Mouse (Mus musculus) olfactory bulb, adult 2 months (tissue): ENCODE results near the gene Mrps24. TPM values are rescaled to one million over a fixed set of nuclear protein-coding genes. Genes with fewer than 3 reads are reported as not detected.
A peak's percentile ranks its signal among the peaks of the same experiment; 100 is the strongest.

Source experiments
- H3K27ac ChIP-seq: fragments of 200-500 bp; 2 replicates; pipeline ENCODE4 v1.5.1; 2012; ENCODE audit warnings: low read depth, low read length; ENCODE audit not compliant: insufficient read depth
- H3K4me1 ChIP-seq: fragments of 200-500 bp; 2 replicates; pipeline ENCODE4 v1.6.1; 2012; ENCODE audit warnings: low read length; ENCODE audit not compliant: control insufficient read depth, insufficient read depth
- H3K4me3 ChIP-seq: fragments of 200-500 bp; 2 replicates; pipeline ENCODE4 v1.5.1; 2012; ENCODE audit warnings: mild to moderate bottlenecking, low read depth, low read length, moderate library complexity; ENCODE audit not compliant: insufficient read depth
- CTCF ChIP-seq: fragments of 200-500 bp; IDR thresholded peaks from 2 replicates; pipeline ENCODE4 v1.5.1; 2012; ENCODE audit warnings: low read depth, mild to moderate bottlenecking, low read length, moderate library complexity; ENCODE audit not compliant: insufficient read depth
- POLR2A ChIP-seq: fragments of 200-500 bp; IDR thresholded peaks from 2 replicates; pipeline ENCODE4 v1.6.1; 2012; ENCODE audit warnings: mild to moderate bottlenecking, low read depth, low read length, moderate library complexity; ENCODE audit not compliant: insufficient read depth
- WGBS: fragments of 180-500 bp; shearing (Covaris S2); methylation state at CpG from one replicate; pipeline ENCODE4 v1.1.7; 2018; 5-methylcytosine and 5-hydroxymethylcytosine counted together
- polyA plus RNA-seq: library from polyadenylated mRNA; stranded (reverse); fragments of >200 nt; gene quantifications from 2 replicates; pipeline ENCODE4 v1.2.4, GENCODE M21; 2012; ENCODE audit warnings: low replicate concordance; ENCODE audit not compliant: missing spikeins, insufficient read depth, insufficient read length

Gene Mrps24
- polyA plus RNA-seq, 1 experiment, result not detected

- H3K27ac ChIP-seq, result no peak overlapping the region
- H3K4me3 ChIP-seq, result no peak overlapping the region
- TF ChIP-seq POLR2A (no peak), CTCF (no peak)
- H3K4me1 ChIP-seq, result no peaks in the 10 kb centered on the region
- 89% methylated on average over 9 of the region's 9 CpGs for whole genome bisulfite sequencing
Measured at GRCm38 (mm10) chr11:5715179-5715578, 301 bp downstream of the Mrps24 start.

DNA sequence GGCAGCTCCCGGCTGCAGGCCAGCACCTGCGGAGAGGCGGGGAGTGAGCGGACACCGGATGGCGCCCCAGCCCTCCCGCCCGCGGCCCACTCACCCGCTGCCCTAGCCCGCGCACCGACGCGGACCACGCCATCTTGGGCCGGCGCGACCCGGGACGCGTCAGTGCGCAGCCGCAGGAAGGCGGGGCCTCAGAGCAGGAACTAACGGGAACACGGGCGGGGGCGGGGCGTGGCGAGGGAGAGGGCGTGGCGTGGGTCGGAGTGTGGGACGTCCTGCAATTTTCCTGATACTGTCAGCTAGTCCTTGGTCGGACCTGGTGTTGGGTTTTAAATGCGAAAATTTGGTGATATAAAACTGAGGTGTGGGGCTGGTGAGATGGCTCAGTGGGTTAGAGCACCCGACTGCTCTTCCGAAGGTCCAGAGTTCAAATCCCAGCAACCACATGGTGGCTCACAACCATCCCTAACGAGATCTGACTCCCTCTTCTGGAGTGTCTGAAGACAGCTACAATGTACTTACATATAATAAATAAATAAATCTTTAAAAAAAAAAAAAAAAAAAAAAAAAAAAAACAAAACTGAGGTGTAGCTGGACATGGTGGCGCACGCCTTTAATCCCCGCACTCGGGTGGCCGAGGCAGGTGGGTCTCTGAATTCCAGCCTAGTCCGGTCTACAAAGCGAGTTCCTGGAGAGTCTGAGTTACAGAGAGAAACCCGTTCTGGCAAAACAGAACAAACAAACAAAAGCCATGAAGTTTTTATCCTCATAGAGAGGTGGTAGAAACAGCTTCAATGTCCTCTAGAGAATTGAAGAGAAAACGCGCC lies 7.7 kb downstream of the Mrps24 start:
- TF ChIP-seq POLR2A (peak; percentile 82), CTCF (no peak)
- 18% methylated on average over 49 of the region's 50 CpGs for WGBS
- H3K4me3 ChIP-seq, result peak overlapping the region; percentile 91
- no peak overlapping the region for H3K27ac ChIP-seq
- peaks cover 6% of the 10 kb centered on the region for H3K4me1 ChIP-seq

GRCm38 (mm10) chr11:5706874-5707529 lies 8.5 kb downstream of the Mrps24 start:
- H3K4me1 ChIP-seq, result peaks cover 6% of the 10 kb centered on the region
- no peak overlapping the region for H3K27ac ChIP-seq
- TF ChIP-seq POLR2A (no peak), CTCF (no peak)
- peak overlapping the region; percentile 91 for H3K4me3 ChIP-seq
- WGBS, result under 1% methylated on average over 43 of the region's 43 CpGs

GRCm38 (mm10) chr11:5705972-5706371 lies 9.5 kb downstream of the Mrps24 start:
- no peak for TF ChIP-seq POLR2A
- no peak for TF ChIP-seq CTCF
- 90% methylated on average over 9 of the region's 9 CpGs for WGBS
- Histone ChIP-seq H3K4me1 (peaks cover 6% of the 10 kb centered on the region), H3K4me3 (no peak overlapping the region), H3K27ac (no peak overlapping the region)

DNA sequence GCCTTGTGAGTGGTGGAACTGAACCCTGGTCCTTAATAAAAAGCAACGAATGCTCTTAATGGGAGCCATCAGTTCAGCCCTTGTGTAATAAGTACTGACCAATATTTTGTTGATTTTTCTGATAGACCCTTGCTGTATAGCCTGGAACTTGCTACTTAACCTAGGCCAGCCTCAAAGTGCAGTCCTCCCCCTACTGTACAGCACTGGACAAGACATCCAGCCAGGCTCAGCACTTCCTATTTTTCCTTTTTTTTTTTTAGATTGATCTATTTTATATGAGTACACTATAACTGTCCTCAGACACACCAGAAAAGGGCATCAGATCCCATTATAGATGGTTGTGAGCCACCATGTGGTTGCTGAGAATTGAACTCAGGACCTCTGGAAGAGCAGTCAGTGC lies 12.1 kb downstream of the Mrps24 start:
- H3K4me3 ChIP-seq, result no peak overlapping the region
- 86% methylated on average over 1 of the region's 1 CpGs for WGBS
- H3K27ac ChIP-seq, result no peak overlapping the region
- peaks cover 6% of the 10 kb centered on the region for H3K4me1 ChIP-seq
- TF ChIP-seq CTCF (no peak), POLR2A (no peak)

- Histone ChIP-seq H3K27ac (no peak overlapping the region), H3K4me1 (peaks cover 6% of the 10 kb centered on the region), H3K4me3 (no peak overlapping the region)
- TF ChIP-seq POLR2A (no peak), CTCF (no peak)
- 88% methylated on average over 6 of the region's 6 CpGs for WGBS
Measured at GRCm38 (mm10) chr11:5702957-5703332, 12.5 kb downstream of the Mrps24 start.

- H3K4me3 ChIP-seq, result no peak overlapping the region
- TF ChIP-seq POLR2A (no peak), CTCF (no peak)
- 59% methylated on average over 5 of the region's 5 CpGs for WGBS
- H3K4me1 ChIP-seq, result peaks cover 6% of the 10 kb centered on the region
- no peak overlapping the region for H3K27ac ChIP-seq
Measured at GRCm38 (mm10) chr11:5702271-5702956, 13.1 kb downstream of the Mrps24 start.

- H3K4me1 ChIP-seq, result peaks cover 6% of the 10 kb centered on the region
- H3K27ac ChIP-seq, result no peak overlapping the region
- TF ChIP-seq CTCF (no peak), POLR2A (no peak)
- WGBS, result 93% methylated on average over 1 of the region's 1 CpGs
- H3K4me3 ChIP-seq, result no peak overlapping the region
Measured at GRCm38 (mm10) chr11:5701821-5702220, 13.7 kb downstream of the Mrps24 start.

GRCm38 (mm10) chr11:5701300-5701699 lies 14.2 kb downstream of the Mrps24 start:
- 57% methylated on average over 2 of the region's 2 CpGs for WGBS
- Histone ChIP-seq H3K4me1 (peaks cover 6% of the 10 kb centered on the region), H3K27ac (no peak overlapping the region), H3K4me3 (no peak overlapping the region)
- TF ChIP-seq CTCF, result no peak
- no peak for TF ChIP-seq POLR2A
